Mouse (Mus musculus) brain, embryonic 14.5 days (tissue): Measurements from ENCODE around the gene Mrpl40. TPM values are rescaled to one million over a fixed set of nuclear protein-coding genes. Genes with fewer than 3 reads are reported as not detected.
"Not testable (repeated sequence)": the region's sequence is repeated elsewhere in the genome, so short reads cannot be mapped to it uniquely, and the experiment has no call there.

Experiments used
- DNase-seq: peaks from one replicate; pipeline ENCODE4 v3.0.0-alpha.2; 2011; ENCODE audit warnings: low read depth
- CTCF ChIP-seq: fragments of 200-500 bp; IDR thresholded peaks from 2 replicates; pipeline ENCODE4 v1.5.1; 2012; ENCODE audit warnings: inconsistent platforms, mild to moderate bottlenecking, moderate library complexity, borderline replicate concordance; ENCODE audit not compliant: insufficient read depth, insufficient read length; ENCODE audit errors: extremely low read depth
- POLR2A ChIP-seq: fragments of 200-500 bp; IDR thresholded peaks from 2 replicates; pipeline ENCODE4 v1.6.1; 2012; ENCODE audit warnings: mild to moderate bottlenecking, inconsistent platforms, borderline replicate concordance; ENCODE audit not compliant: poor library complexity, insufficient read depth, insufficient read length, severe bottlenecking; ENCODE audit errors: extremely low read depth
- polyA plus RNA-seq: library from polyadenylated mRNA; depleted of rRNA; stranded (reverse); fragments of >200 nt; gene quantifications from 2 replicates; pipeline ENCODE4 v1.2.3, GENCODE M21; 2012; rRNA removed

The Mrpl40 gene
- polyA plus RNA-seq, 1 experiment, result 21.4 TPM

DNA sequence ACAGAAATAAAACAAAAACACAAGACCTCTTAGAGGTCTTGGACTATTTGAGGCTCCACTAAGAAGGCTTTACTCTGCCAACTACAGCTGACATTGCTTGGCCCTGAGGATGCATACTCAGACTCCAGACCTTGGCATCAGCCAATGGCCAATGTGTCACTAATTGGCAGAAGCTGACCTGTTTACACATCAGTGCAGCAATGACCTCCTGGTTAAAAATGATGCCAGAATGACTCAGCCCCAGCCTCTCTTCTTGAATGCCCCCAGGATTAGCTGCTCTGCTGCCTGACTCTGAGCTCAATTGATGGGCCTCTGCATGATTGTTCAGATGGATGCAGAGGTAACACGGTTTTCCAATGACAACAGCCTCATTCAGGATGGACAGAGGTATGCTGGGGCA, 16.5 kb downstream of the Mrpl40 start:
- no peak for TF ChIP-seq CTCF
- TF ChIP-seq POLR2A, result no peak
- no peak for DNase-seq

DNA sequence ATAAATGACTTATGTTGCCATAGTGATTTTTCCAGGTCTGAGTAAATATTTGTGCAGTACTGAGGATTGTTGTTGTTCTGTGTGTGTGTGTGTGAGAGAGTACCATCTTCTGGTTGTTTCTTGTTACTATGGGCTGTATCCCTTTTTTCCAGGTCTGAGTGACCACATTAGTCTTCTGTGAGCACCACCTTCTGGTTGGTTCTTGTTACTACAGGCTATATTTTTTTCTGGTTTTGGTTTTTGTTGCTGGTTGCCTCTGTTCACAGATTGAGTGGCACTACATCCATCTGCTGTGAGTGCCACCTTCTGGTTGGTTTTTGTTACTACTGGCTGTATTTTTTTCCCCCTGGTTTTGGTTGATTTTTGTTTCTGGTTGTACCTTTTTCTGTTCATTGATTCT, 18.1 kb downstream of the Mrpl40 start:
- TF ChIP-seq POLR2A (no peak), CTCF (peak; percentile 37; the same call in 1 of the 2 replicates)
- DNase-seq, result peak; percentile 72

DNA sequence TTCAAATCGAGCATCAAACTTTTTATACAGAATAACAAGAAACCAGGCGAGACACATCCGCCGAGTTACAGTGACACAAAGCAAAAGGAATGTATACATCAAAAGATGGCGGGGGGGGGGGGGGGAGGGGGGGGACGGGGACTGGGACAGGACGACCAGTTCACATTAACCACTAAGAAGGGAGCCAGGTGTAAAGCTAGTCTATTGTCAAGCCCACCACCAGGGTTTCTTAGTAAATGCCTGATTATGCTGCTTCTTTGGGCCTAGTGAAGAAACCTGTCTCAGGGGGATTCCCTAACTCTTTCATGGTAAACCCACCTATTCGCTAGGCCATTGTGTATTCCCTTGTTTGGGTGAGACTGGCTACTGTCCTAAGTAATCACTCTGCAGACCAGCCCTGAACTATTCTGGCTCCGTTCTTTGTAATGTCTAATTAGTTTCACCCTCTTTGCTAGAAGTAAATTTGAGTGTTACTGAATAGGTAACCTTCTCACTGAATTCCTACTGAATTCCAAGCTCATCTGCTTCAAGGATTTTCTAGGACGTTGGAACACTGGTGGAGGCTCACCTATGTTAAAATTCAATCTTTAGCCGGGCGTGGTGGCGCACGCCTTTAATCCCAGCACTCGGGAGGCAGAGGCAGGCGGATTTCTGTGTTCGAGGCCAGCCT, 27.0 kb downstream of the Mrpl40 start:
- DNase-seq, result not testable (repeated sequence)

DNA sequence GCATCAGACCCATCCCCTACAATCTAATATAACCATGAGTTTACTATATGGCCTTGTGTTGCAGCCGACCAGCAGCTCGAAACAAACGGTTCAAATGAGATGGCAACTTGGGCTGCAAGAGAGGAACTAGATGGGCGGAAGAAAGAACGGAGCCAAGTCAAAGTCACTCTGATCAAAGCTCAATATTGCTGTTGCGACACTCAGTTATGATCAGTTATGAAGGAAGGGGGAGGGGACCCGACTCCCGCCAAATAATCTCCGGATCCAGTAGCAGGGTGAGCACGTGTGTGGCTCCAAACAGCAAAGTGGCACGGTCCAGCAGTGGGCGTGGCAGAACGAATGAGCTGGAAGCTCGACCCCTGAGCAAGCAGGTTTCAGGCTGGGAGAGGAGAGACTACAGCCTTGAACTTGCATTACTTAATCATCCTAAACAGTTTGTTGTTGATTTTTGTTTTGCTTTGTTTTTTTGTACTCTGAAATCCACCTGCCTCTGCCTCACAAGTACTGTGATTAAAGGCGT, 30.3 kb downstream of the Mrpl40 start:
- DNase-seq, result no peak
- no peak for TF ChIP-seq CTCF
- TF ChIP-seq POLR2A, result no peak

DNA sequence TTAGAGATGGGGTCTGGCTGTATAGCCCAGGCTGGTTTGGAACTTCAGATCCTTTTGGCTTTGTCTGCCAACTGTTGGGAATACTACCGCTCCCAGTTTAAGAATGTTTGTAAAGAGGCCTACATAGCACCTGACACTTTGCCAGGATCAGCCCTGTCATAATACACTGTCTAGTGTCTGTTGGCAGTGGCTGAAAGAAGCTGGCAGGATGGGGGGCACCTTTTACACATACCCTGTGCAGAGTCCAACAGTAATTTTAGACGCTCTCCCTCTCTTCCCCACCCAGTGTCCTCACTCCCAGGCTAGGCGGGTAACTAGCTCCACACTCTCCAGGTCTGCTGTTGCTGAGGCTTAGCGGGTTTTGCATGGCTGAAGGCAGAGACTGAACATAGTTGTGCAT, 38.3 kb downstream of the Mrpl40 start:
- DNase-seq, result peak; percentile 9

DNA sequence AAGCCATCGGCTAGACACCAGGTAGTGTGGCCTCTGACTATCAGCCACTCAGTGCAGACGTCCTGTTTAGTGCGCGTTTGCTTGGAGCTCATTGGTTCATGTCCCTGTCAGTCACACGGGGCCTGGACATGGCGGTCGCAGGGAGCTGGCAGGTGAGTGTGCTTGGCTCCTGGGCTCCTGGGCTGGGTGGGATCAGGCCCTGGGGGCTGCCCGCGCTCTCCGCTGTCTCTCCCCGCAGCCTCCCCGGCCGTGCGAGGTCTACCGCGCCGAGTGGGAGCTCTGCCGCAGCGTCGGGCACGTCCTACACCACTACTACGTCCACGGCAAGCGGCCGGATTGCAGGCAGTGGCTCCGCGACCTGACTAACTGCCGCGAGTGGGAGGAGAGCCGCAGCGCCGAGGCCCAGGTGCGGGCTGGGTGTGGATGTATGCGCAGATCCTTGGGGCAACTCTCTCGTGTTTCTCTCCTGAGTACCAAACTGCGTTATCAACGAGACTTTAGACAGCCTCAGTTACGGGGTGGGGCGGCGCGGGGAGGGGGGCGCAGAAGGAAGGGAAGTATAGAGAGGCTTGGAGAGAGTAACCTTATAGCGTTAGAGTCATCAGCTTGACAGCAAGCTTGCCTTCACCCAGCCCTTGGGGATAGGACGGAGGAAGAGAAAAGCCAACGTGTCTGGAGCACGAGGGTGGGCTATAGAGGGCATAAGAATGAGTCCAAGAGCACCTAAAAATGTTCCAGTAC, 40.0 kb downstream of the Mrpl40 start, which contains the start of the genes 2510002D24Rik and Gm28539:
Gene 2510002D24Rik (plus strand): TSS at position 111 of the 741 bp plus-strand sequence.
Gene Gm28539 (plus strand): TSS at position 117 of the 741 bp plus-strand sequence.
- DNase-seq, result peak; percentile 97

More for the DNA sequence above, 38.3 kb downstream of the Mrpl40 start:
- TF ChIP-seq CTCF, result no peak

DNA sequence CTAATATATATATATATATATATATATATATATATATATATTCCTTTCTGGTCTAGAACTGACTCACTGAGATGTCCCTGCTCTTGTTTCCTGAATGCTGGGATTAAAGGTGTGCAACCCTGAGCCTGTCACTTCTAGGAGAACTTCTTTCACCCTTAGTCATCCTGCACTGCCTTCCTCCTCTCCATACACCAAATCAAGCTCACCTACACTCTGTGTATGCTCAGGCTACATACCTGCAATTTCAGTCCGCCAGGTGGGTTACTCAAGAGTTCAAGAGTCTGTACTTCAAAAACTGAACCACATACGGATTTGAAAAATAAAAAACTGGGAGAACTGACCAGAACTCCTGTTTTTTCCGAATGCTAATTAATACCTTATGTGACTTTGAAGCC, 40.6 kb downstream of the Mrpl40 start:
- DNase-seq, result no peak
- TF ChIP-seq POLR2A, result no peak
- no peak for TF ChIP-seq CTCF

More for the DNA sequence above, 40.0 kb downstream of the Mrpl40 start, which contains the start of the genes 2510002D24Rik and Gm28539:
- TF ChIP-seq POLR2A (peak; percentile 59; the same call in 1 of the 2 replicates), CTCF (no peak)

DNA sequence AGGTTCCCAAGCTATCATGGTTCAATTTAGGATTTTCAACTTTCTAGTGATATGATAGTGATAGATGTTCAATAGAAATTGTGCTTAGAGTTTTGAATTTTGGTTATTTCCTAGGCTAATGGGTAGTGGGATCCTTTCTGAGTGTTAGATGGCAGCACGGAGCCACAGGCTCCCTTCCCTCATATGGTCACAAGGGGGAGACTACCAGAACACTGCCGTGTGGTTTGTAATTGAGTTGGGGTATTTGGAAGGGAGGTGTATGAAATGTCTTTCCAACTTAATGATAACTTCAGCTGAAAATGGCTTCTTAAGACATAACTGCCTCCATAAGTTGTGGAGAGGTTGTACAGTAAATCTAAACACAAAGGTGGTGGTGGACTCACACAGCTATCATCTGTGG, 43.2 kb downstream of the Mrpl40 start:
- no peak for DNase-seq
- TF ChIP-seq POLR2A (no peak), CTCF (peak; percentile 16; the same call in 1 of the 2 replicates)

DNA sequence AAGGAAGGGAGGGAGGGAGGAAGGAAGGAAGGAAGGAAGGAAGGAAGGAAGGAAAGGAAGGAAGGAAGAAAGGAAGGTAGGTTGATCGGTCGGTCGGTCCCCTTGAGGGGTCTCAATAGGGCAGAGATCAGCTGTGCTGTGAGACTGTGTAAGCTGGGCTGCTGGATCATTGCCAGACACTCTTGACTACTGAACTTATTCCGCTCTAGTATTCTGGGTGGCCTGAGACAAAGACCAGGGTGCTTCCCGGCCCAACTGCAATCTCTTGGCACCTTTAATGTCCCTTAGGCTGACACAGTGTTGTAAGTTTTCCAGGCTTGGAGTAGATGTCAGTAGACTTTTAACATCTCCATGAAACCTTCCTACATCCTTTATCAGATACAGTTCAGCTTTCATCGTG, 47.6 kb downstream of the Mrpl40 start:
- DNase-seq, result no peak
- TF ChIP-seq POLR2A (no peak), CTCF (no peak)

DNA sequence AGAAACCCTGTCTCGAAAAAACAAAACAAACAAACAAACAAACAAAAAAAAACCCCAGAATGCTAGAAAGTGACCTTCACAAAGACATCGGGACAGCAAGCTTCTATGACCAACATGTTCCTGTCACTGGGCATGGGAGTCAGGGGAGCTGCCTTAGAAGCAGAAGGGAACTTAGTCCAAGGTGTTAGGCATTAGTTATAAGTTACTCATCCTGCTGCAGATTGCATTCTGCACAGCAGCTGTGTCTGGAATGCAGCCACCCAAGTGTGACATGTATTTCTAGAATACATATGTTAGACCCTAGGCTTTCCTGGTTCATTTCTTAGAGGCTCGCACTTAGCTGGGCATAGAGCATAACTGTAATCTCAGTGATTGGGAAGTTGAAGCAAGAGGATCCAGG, 48.0 kb downstream of the Mrpl40 start:
- no peak for TF ChIP-seq POLR2A
- no peak for TF ChIP-seq CTCF
- no peak for DNase-seq

DNA sequence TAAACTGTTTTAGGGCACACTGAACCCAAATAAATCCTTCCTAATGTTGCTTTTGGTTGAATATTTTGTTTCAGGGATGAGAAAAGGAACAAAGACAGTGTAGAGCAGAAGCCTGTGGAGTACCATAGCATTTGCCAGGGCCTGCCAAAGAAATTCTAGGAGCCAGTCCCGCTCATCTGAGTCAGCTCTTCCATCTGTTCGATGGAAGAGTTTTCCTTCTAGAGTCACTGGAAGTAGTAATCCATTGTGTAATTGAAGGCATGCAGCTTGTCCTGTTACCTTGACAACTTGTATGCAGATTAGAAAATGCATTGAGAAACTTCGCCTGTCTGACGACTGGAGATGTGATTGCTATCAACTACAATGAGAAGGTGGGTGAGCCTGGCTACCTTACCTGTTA, 53.7 kb downstream of the Mrpl40 start:
- no peak for DNase-seq
- TF ChIP-seq POLR2A (no peak), CTCF (no peak)

DNA sequence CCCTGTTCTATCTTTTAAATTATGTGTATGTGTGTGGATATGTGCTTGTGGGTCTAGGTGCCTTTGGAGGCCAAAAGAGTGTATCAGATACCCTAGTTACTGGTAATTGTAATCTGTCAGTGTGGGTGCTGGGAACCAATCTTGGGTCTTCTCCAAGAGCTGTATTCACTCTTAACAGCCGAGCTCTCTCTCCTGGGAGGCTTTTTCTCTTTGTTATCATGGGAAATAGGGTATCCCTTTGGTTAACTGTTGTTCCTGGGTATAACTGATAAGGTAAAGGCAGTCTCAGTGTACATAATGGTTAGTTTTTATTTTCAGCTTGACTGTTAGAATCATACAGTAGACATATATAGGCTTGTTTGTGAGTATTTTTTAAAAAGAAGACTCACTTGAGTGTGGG, 54.3 kb downstream of the Mrpl40 start:
- no peak for TF ChIP-seq CTCF
- no peak for TF ChIP-seq POLR2A
- no peak for DNase-seq

Other genes with a start within 250 kb of the Mrpl40 start
- 266 and 348 TPM in 2 replicates for gene Sept5, start 246.9 kb downstream of the Mrpl40 start, polyA plus RNA-seq
- 115 and 122 TPM in 2 replicates for gene Cldn5, start 100.0 kb downstream of the Mrpl40 start, polyA plus RNA-seq
- gene Ufd1, start 65.1 kb downstream of the Mrpl40 start, polyA plus RNA-seq, result 64.1 and 68.2 TPM in 2 replicates
- 17.7 and 34.0 TPM in 2 replicates for gene Cdc45, start 64.9 kb downstream of the Mrpl40 start, polyA plus RNA-seq
- 35.8 and 39.8 TPM in 2 replicates for gene 2510002D24Rik, start 40.3 kb downstream of the Mrpl40 start, polyA plus RNA-seq
- gene Gm28539, start 40.3 kb downstream of the Mrpl40 start, polyA plus RNA-seq, result 1.4 TPM in 1 of 2 replicates, not detected in the other
- 119 and 120 TPM in 2 replicates for gene Hira, start 175 bp upstream of the Mrpl40 start, polyA plus RNA-seq